Comparison of ENCODE assay signal across 18 mouse cellular contexts in the genomic region with DNA sequence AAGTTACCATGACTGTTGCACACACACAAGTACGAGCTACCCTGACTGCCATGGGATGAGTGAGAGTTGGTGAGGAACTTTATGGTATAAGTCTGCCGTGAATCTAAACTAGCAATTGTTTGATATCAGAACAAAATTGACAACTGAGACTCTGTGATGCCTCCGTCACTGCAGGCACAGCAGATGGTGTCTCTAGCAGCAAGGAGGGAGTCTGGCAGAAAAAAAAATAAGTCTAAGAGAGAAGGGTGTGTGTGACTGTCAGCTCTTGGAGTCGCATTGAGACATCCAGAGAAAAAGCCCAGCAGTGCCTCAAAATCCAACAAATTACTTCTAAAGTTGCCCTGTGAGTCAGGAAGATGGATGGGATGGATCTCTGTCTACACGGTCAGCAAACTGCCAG.
"Had no signal": no experiment of that assay in that cellular context is flagged by ENCODE, and none has a peak within 500 bp of the region (broad histone marks: within the 10 kb centered on the region; RNA-seq: fewer than 3 reads in every experiment).

No protein-coding gene starts in this region.

- H3K36me3 ChIP-seq: limb, embryonic 15.5 days; liver, embryonic 12.5 days; midbrain, embryonic 12.5 days; neural tube, embryonic 13.5 days had no signal

- H3K27me3 ChIP-seq: limb, embryonic 15.5 days; liver, embryonic 12.5 days; neural tube, embryonic 13.5 days had no signal

- H3K27ac ChIP-seq: left cerebral cortex, adult 2 months; limb, embryonic 15.5 days; liver, embryonic 12.5 days; midbrain, embryonic 12.5 days; neural tube, embryonic 13.5 days had no signal

- H3K9me3 ChIP-seq: limb, embryonic 15.5 days; liver, embryonic 12.5 days; midbrain, embryonic 12.5 days; neural tube, embryonic 13.5 days had no signal

- H3K4me3 ChIP-seq: left cerebral cortex, adult 2 months; limb, embryonic 15.5 days; liver, embryonic 12.5 days; midbrain, embryonic 12.5 days; neural tube, embryonic 13.5 days had no signal

- H3K4me1 ChIP-seq: liver, embryonic 12.5 days; midbrain, embryonic 12.5 days had no signal

- ATAC-seq: intestine, postnatal 0 days; liver, embryonic 12.5 days; midbrain, embryonic 16.5 days had no signal

- DNase-seq: kidney, adult 8-10 months; kidney, postnatal 10 days; kidney, postnatal 4 days; lung, embryonic 14.5 days; lung, postnatal 10 days; lung, postnatal 4 days; retina, postnatal 1 day; right cerebral cortex, postnatal 4 days; spleen, adult 18-20 months; thymus, adult 18-20 months; thymus, postnatal 14 days had no signal
